Mouse (Mus musculus) ES-E14 (cell line): ENCODE data around the gene 2010005H15Rik.
"Not testable (repeated sequence)": the region's sequence is repeated elsewhere in the genome, so short reads cannot be mapped to it uniquely, and the experiment has no call there.

Experiments
- CHD2 ChIP-seq: IDR thresholded peaks from 2 replicates; pipeline ENCODE4 v1.6.1; 2014; ENCODE audit warnings: mild to moderate bottlenecking, low read depth, low read length, inconsistent platforms
- HCFC1 ChIP-seq: IDR thresholded peaks from 2 replicates; pipeline ENCODE4 v1.6.1; 2012; ENCODE audit warnings: low read length, inconsistent platforms, borderline replicate concordance; ENCODE audit not compliant: insufficient read depth
- MAFK ChIP-seq: IDR thresholded peaks from 2 replicates; pipeline ENCODE4 v1.6.1; 2014; ENCODE audit warnings: mild to moderate bottlenecking, low read depth, low read length, inconsistent platforms; ENCODE audit not compliant: insufficient read depth
- ZC3H11A ChIP-seq: IDR thresholded peaks from 2 replicates; pipeline ENCODE4 v1.6.1; 2012; ENCODE audit warnings: low read depth, mild to moderate bottlenecking, inconsistent platforms, low read length, borderline replicate concordance
- ZNF384 ChIP-seq: IDR thresholded peaks from 2 replicates; pipeline ENCODE4 v1.6.1; 2012; ENCODE audit warnings: low read depth, low read length, inconsistent platforms

GRCm38 (mm10) chr16:36183912-36184311 is 37.4 kb upstream of the 2010005H15Rik start, which contains the start of gene Gm5483:
- TF ChIP-seq HCFC1, ZC3H11A, CHD2, MAFK, ZNF384: not testable (repeated sequence)
